Mouse (Mus musculus): Measurements from ENCODE around the gene Zfp334. TPM values are rescaled to one million over a fixed set of nuclear protein-coding genes. Genes with fewer than 3 reads are reported as not detected.

Gene Zfp334
- polyA plus RNA-seq, 1 experiment = 7.3 TPM

GRCm38 (mm10) chr2:165370348-165370747 is 17.7 kb downstream of the Zfp334 start:
- Histone ChIP-seq H3K27me3 (ENCODE audit: control insufficient read depth, insufficient read depth, low read length, poor library complexity, severe bottlenecking) (no peaks in the 10 kb centered on the region), H3K36me3 (ENCODE audit: control insufficient read depth, insufficient read depth, low read length, poor library complexity, severe bottlenecking) (no peaks in the 10 kb centered on the region), H3K4me1 (ENCODE audit: control insufficient read depth, insufficient read depth, low read length) (no peaks in the 10 kb centered on the region), H3K4me3 (ENCODE audit: low read depth, low read length) (no peak overlapping the region), H3K9ac (ENCODE audit: low read depth, poor library complexity, severe bottlenecking) (no peak overlapping the region), H3K9me3 (replicated peaks; ENCODE audit: control insufficient read depth, insufficient read depth, low read length, poor library complexity, severe bottlenecking) (no peaks in the 10 kb centered on the region), H3K27ac (ENCODE audit: insufficient read depth, low read length) (no peak overlapping the region)
- TF ChIP-seq CTCF (IDR thresholded peaks at IDR 0.05; ENCODE audit: low read depth, low read length) (no peak), EP300 (IDR thresholded peaks at IDR 0.05; ENCODE audit: insufficient read depth, low read depth, low read length) (no peak), POLR2A (IDR thresholded peaks at IDR 0.05; ENCODE audit: insufficient read depth, low read length) (no peak)

GRCm38 (mm10) chr2:165368496-165368895 is 19.6 kb downstream of the Zfp334 start, which contains the start of gene Zfp663:
Gene Zfp663, minus strand, starts transcription at chr2:165368729.
- Histone ChIP-seq H3K27ac (ENCODE audit: insufficient read depth, low read length) (no peak within 1 kb of the TSS), H3K36me3 (ENCODE audit: control insufficient read depth, insufficient read depth, low read length, poor library complexity, severe bottlenecking) (no peaks in the 10 kb centered on the region), H3K9me3 (replicated peaks; ENCODE audit: control insufficient read depth, insufficient read depth, low read length, poor library complexity, severe bottlenecking) (no peaks in the 10 kb centered on the region), H3K9ac (ENCODE audit: low read depth, poor library complexity, severe bottlenecking) (no peak within 1 kb of the TSS), H3K4me3 (ENCODE audit: low read depth, low read length) (peak within 1 kb of the TSS; percentile 28; the same call in 1 of the 2 replicates), H3K27me3 (ENCODE audit: control insufficient read depth, insufficient read depth, low read length, poor library complexity, severe bottlenecking) (no peaks in the 10 kb centered on the region), H3K4me1 (ENCODE audit: control insufficient read depth, insufficient read depth, low read length) (no peaks in the 10 kb centered on the region)
- no peak for TF ChIP-seq CTCF (IDR thresholded peaks at IDR 0.05; ENCODE audit: low read depth, low read length)
- no peak for TF ChIP-seq EP300 (IDR thresholded peaks at IDR 0.05; ENCODE audit: insufficient read depth, low read depth, low read length)
- TF ChIP-seq POLR2A (IDR thresholded peaks at IDR 0.05; ENCODE audit: insufficient read depth, low read length) = no peak

GRCm38 (mm10) chr2:165367868-165368439 is 20.1 kb downstream of the Zfp334 start:
- H3K9me3 ChIP-seq (replicated peaks; ENCODE audit: control insufficient read depth, insufficient read depth, low read length, poor library complexity, severe bottlenecking) = no peaks in the 10 kb centered on the region
- no peaks in the 10 kb centered on the region for H3K4me1 ChIP-seq (ENCODE audit: control insufficient read depth, insufficient read depth, low read length)
- H3K4me3 ChIP-seq (ENCODE audit: low read depth, low read length) = peak overlapping the region; percentile 28; the same call in 1 of the 2 replicates
- no peak overlapping the region for H3K9ac ChIP-seq (ENCODE audit: low read depth, poor library complexity, severe bottlenecking)
- no peaks in the 10 kb centered on the region for H3K36me3 ChIP-seq (ENCODE audit: control insufficient read depth, insufficient read depth, low read length, poor library complexity, severe bottlenecking)
- no peak for TF ChIP-seq POLR2A (IDR thresholded peaks at IDR 0.05; ENCODE audit: insufficient read depth, low read length)
- H3K27ac ChIP-seq (ENCODE audit: insufficient read depth, low read length) = no peak overlapping the region
- H3K27me3 ChIP-seq (ENCODE audit: control insufficient read depth, insufficient read depth, low read length, poor library complexity, severe bottlenecking) = no peaks in the 10 kb centered on the region

- Histone ChIP-seq H3K4me1 (ENCODE audit: control insufficient read depth, insufficient read depth, low read length) (no peaks in the 10 kb centered on the region), H3K27me3 (ENCODE audit: control insufficient read depth, insufficient read depth, low read length, poor library complexity, severe bottlenecking) (no peaks in the 10 kb centered on the region), H3K9ac (ENCODE audit: low read depth, poor library complexity, severe bottlenecking) (no peak overlapping the region), H3K27ac (ENCODE audit: insufficient read depth, low read length) (no peak overlapping the region), H3K36me3 (ENCODE audit: control insufficient read depth, insufficient read depth, low read length, poor library complexity, severe bottlenecking) (no peaks in the 10 kb centered on the region), H3K9me3 (replicated peaks; ENCODE audit: control insufficient read depth, insufficient read depth, low read length, poor library complexity, severe bottlenecking) (no peaks in the 10 kb centered on the region), H3K4me3 (ENCODE audit: low read depth, low read length) (no peak overlapping the region)
- TF ChIP-seq EP300 (IDR thresholded peaks at IDR 0.05; ENCODE audit: insufficient read depth, low read depth, low read length) (no peak), CTCF (IDR thresholded peaks at IDR 0.05; ENCODE audit: low read depth, low read length) (no peak), POLR2A (IDR thresholded peaks at IDR 0.05; ENCODE audit: insufficient read depth, low read length) (no peak)
These were observed 21.0 kb downstream of the Zfp334 start for GRCm38 (mm10) chr2:165367047-165367520.

GRCm38 (mm10) chr2:165364334-165365091 is 23.5 kb downstream of the Zfp334 start:
- Histone ChIP-seq H3K4me3 (ENCODE audit: low read depth, low read length) (no peak overlapping the region), H3K4me1 (ENCODE audit: control insufficient read depth, insufficient read depth, low read length) (no peaks in the 10 kb centered on the region), H3K9ac (ENCODE audit: low read depth, poor library complexity, severe bottlenecking) (no peak overlapping the region), H3K36me3 (ENCODE audit: control insufficient read depth, insufficient read depth, low read length, poor library complexity, severe bottlenecking) (no peaks in the 10 kb centered on the region), H3K27ac (ENCODE audit: insufficient read depth, low read length) (no peak overlapping the region), H3K9me3 (replicated peaks; ENCODE audit: control insufficient read depth, insufficient read depth, low read length, poor library complexity, severe bottlenecking) (no peaks in the 10 kb centered on the region), H3K27me3 (ENCODE audit: control insufficient read depth, insufficient read depth, low read length, poor library complexity, severe bottlenecking) (no peaks in the 10 kb centered on the region)
- TF ChIP-seq POLR2A (IDR thresholded peaks at IDR 0.05; ENCODE audit: insufficient read depth, low read length) (no peak), EP300 (IDR thresholded peaks at IDR 0.05; ENCODE audit: insufficient read depth, low read depth, low read length) (no peak), CTCF (IDR thresholded peaks at IDR 0.05; ENCODE audit: low read depth, low read length) (peak; percentile 95)

- Histone ChIP-seq H3K27me3 (ENCODE audit: control insufficient read depth, insufficient read depth, low read length, poor library complexity, severe bottlenecking) (no peaks in the 10 kb centered on the region), H3K27ac (ENCODE audit: insufficient read depth, low read length) (no peak overlapping the region), H3K4me1 (ENCODE audit: control insufficient read depth, insufficient read depth, low read length) (no peaks in the 10 kb centered on the region), H3K4me3 (ENCODE audit: low read depth, low read length) (no peak overlapping the region), H3K36me3 (ENCODE audit: control insufficient read depth, insufficient read depth, low read length, poor library complexity, severe bottlenecking) (no peaks in the 10 kb centered on the region), H3K9me3 (replicated peaks; ENCODE audit: control insufficient read depth, insufficient read depth, low read length, poor library complexity, severe bottlenecking) (no peaks in the 10 kb centered on the region), H3K9ac (ENCODE audit: low read depth, poor library complexity, severe bottlenecking) (no peak overlapping the region)
- TF ChIP-seq EP300 (IDR thresholded peaks at IDR 0.05; ENCODE audit: insufficient read depth, low read depth, low read length) (no peak), POLR2A (IDR thresholded peaks at IDR 0.05; ENCODE audit: insufficient read depth, low read length) (no peak), CTCF (IDR thresholded peaks at IDR 0.05; ENCODE audit: low read depth, low read length) (peak; percentile 50)
These were observed 24.8 kb downstream of the Zfp334 start for GRCm38 (mm10) chr2:165363282-165363681.
